Mouse (Mus musculus): Measurements from ENCODE around the gene Nrxn3. TPM values are rescaled to one million over a fixed set of nuclear protein-coding genes. Genes with fewer than 3 reads are reported as not detected.

Nrxn3 gene
- 0.19 and 0.26 TPM in 2 replicates for polyA plus RNA-seq (2012; rRNA removed)

- no peaks in the 10 kb centered on the region for H3K27me3 ChIP-seq (ENCODE audit: control insufficient read depth, insufficient read depth, low read length)
- WGBS, result 4% methylated on average over 9 of the region's 9 CpGs
- no peaks in the 10 kb centered on the region for H3K36me3 ChIP-seq (ENCODE audit: control insufficient read depth, insufficient read depth, low read length)
- H3K27ac ChIP-seq (ENCODE audit: control insufficient read depth, insufficient read depth, low read length), result no peak within 1 kb of the TSS
- no peaks in the 10 kb centered on the region for H3K4me1 ChIP-seq (replicated peaks; ENCODE audit: control insufficient read depth, insufficient read depth, low read length)
- TF ChIP-seq POLR2A (IDR thresholded peaks at IDR 0.05; ENCODE audit: control insufficient read depth, extremely low read depth, insufficient read depth, low read length, poor library complexity) (no peak), CTCF (IDR thresholded peaks at IDR 0.05; ENCODE audit: borderline replicate concordance, control insufficient read depth, extremely low read depth, insufficient read depth, low read length, poor library complexity) (no peak)
- H3K4me3 ChIP-seq (ENCODE audit: control insufficient read depth, insufficient read depth, low read length), result no peak within 1 kb of the TSS
- DNase-seq, result no peak
These were observed at the start of gene Nrxn3 for GRCm38 (mm10) chr12:88722691-88723070. Gene Nrxn3 (plus strand): TSS chr12:88722876.

GRCm38 (mm10) chr12:88704159-88704846 is 18.4 kb upstream of the Nrxn3 start:
- no peaks in the 10 kb centered on the region for H3K4me1 ChIP-seq (replicated peaks; ENCODE audit: control insufficient read depth, insufficient read depth, low read length)
- H3K4me3 ChIP-seq (ENCODE audit: control insufficient read depth, insufficient read depth, low read length), result no peak overlapping the region
- 80% methylated on average over 10 of the region's 10 CpGs for WGBS
- no peaks in the 10 kb centered on the region for H3K36me3 ChIP-seq (ENCODE audit: control insufficient read depth, insufficient read depth, low read length)
- no peak overlapping the region for H3K27ac ChIP-seq (ENCODE audit: control insufficient read depth, insufficient read depth, low read length)
- no peaks in the 10 kb centered on the region for H3K27me3 ChIP-seq (ENCODE audit: control insufficient read depth, insufficient read depth, low read length)
- DNase-seq, result no peak
- TF ChIP-seq CTCF (IDR thresholded peaks at IDR 0.05; ENCODE audit: borderline replicate concordance, control insufficient read depth, extremely low read depth, insufficient read depth, low read length, poor library complexity) (no peak), POLR2A (IDR thresholded peaks at IDR 0.05; ENCODE audit: control insufficient read depth, extremely low read depth, insufficient read depth, low read length, poor library complexity) (no peak)

- no peak for TF ChIP-seq POLR2A (IDR thresholded peaks at IDR 0.05; ENCODE audit: control insufficient read depth, extremely low read depth, insufficient read depth, low read length, poor library complexity)
- no peak for TF ChIP-seq CTCF (IDR thresholded peaks at IDR 0.05; ENCODE audit: borderline replicate concordance, control insufficient read depth, extremely low read depth, insufficient read depth, low read length, poor library complexity)
- Histone ChIP-seq H3K27me3 (ENCODE audit: control insufficient read depth, insufficient read depth, low read length) (no peaks in the 10 kb centered on the region), H3K36me3 (ENCODE audit: control insufficient read depth, insufficient read depth, low read length) (no peaks in the 10 kb centered on the region), H3K4me1 (replicated peaks; ENCODE audit: control insufficient read depth, insufficient read depth, low read length) (no peaks in the 10 kb centered on the region), H3K27ac (ENCODE audit: control insufficient read depth, insufficient read depth, low read length) (no peak overlapping the region), H3K4me3 (ENCODE audit: control insufficient read depth, insufficient read depth, low read length) (no peak overlapping the region)
- WGBS, result 74% methylated on average over 3 of the region's 3 CpGs
- DNase-seq, result no peak
These were observed 16.7 kb upstream of the Nrxn3 start for GRCm38 (mm10) chr12:88705959-88706358.

- TF ChIP-seq CTCF (IDR thresholded peaks at IDR 0.05; ENCODE audit: borderline replicate concordance, control insufficient read depth, extremely low read depth, insufficient read depth, low read length, poor library complexity) (no peak), POLR2A (IDR thresholded peaks at IDR 0.05; ENCODE audit: control insufficient read depth, extremely low read depth, insufficient read depth, low read length, poor library complexity) (no peak)
- no peaks in the 10 kb centered on the region for H3K27me3 ChIP-seq (ENCODE audit: control insufficient read depth, insufficient read depth, low read length)
- no peaks in the 10 kb centered on the region for H3K36me3 ChIP-seq (ENCODE audit: control insufficient read depth, insufficient read depth, low read length)
- H3K4me1 ChIP-seq (replicated peaks; ENCODE audit: control insufficient read depth, insufficient read depth, low read length), result no peaks in the 10 kb centered on the region
- H3K4me3 ChIP-seq (ENCODE audit: control insufficient read depth, insufficient read depth, low read length), result no peak overlapping the region
- no peak overlapping the region for H3K27ac ChIP-seq (ENCODE audit: control insufficient read depth, insufficient read depth, low read length)
- WGBS, result 76% methylated on average over 3 of the region's 3 CpGs
- no peak for DNase-seq
These were observed 14.9 kb upstream of the Nrxn3 start for GRCm38 (mm10) chr12:88707786-88708185.

- H3K27ac ChIP-seq (ENCODE audit: control insufficient read depth, insufficient read depth, low read length), result no peak overlapping the region
- H3K27me3 ChIP-seq (ENCODE audit: control insufficient read depth, insufficient read depth, low read length), result no peaks in the 10 kb centered on the region
- 14% methylated on average over 11 of the region's 11 CpGs for WGBS
- TF ChIP-seq CTCF (IDR thresholded peaks at IDR 0.05; ENCODE audit: borderline replicate concordance, control insufficient read depth, extremely low read depth, insufficient read depth, low read length, poor library complexity) (no peak), POLR2A (IDR thresholded peaks at IDR 0.05; ENCODE audit: control insufficient read depth, extremely low read depth, insufficient read depth, low read length, poor library complexity) (no peak)
- no peaks in the 10 kb centered on the region for H3K4me1 ChIP-seq (replicated peaks; ENCODE audit: control insufficient read depth, insufficient read depth, low read length)
- peak; percentile 9 for DNase-seq
- H3K4me3 ChIP-seq (ENCODE audit: control insufficient read depth, insufficient read depth, low read length), result no peak overlapping the region
- H3K36me3 ChIP-seq (ENCODE audit: control insufficient read depth, insufficient read depth, low read length), result no peaks in the 10 kb centered on the region
These were observed 13.5 kb upstream of the Nrxn3 start for GRCm38 (mm10) chr12:88709223-88709622.

- Histone ChIP-seq H3K27ac (ENCODE audit: control insufficient read depth, insufficient read depth, low read length) (no peak overlapping the region), H3K4me3 (ENCODE audit: control insufficient read depth, insufficient read depth, low read length) (no peak overlapping the region), H3K27me3 (ENCODE audit: control insufficient read depth, insufficient read depth, low read length) (no peaks in the 10 kb centered on the region), H3K4me1 (replicated peaks; ENCODE audit: control insufficient read depth, insufficient read depth, low read length) (no peaks in the 10 kb centered on the region), H3K36me3 (ENCODE audit: control insufficient read depth, insufficient read depth, low read length) (no peaks in the 10 kb centered on the region)
- DNase-seq, result no peak
- 77% methylated on average over 4 of the region's 4 CpGs for WGBS
- TF ChIP-seq CTCF (IDR thresholded peaks at IDR 0.05; ENCODE audit: borderline replicate concordance, control insufficient read depth, extremely low read depth, insufficient read depth, low read length, poor library complexity), result no peak
- TF ChIP-seq POLR2A (IDR thresholded peaks at IDR 0.05; ENCODE audit: control insufficient read depth, extremely low read depth, insufficient read depth, low read length, poor library complexity), result no peak
These were observed 9.2 kb upstream of the Nrxn3 start for GRCm38 (mm10) chr12:88713456-88713855.

Data from thymus, adult 2 months (tissue).